Mouse (Mus musculus) embryonic facial prominence, embryonic 13.5 days (tissue): ENCODE measurements at regions not wholly inside any gene's neighbourhood (a gene's known extent, or its start where the extent isn't known, plus 50 kb on each side); places are given as distances from the start of the nearest gene placed in this dataset.

Experiments used
- ATAC-seq: fragments of 200-750 bp; cut with Nextera tagmentation; 2 replicates; pipeline ENCODE4 v1.8.0; 2017; ENCODE audit warnings: low read depth; ENCODE audit not compliant: insufficient number of reproducible peaks, insufficient read depth, low FRiP score, low TSS enrichment
- H3K27ac ChIP-seq: fragments of 300-500 bp; sonication (generic); 2 replicates; pipeline ENCODE4 v1.5.1; 2015; ENCODE audit warnings: moderate library complexity, mild to moderate bottlenecking, inconsistent platforms
- H3K27me3 ChIP-seq: fragments of 300-500 bp; sonication (generic); 2 replicates; pipeline ENCODE4 v1.6.1; 2015; ENCODE audit warnings: mild to moderate bottlenecking, inconsistent platforms
- H3K36me3 ChIP-seq: fragments of 300-500 bp; sonication (generic); 2 replicates; pipeline ENCODE4 v1.6.1; 2015; ENCODE audit warnings: mild to moderate bottlenecking, inconsistent platforms
- H3K4me1 ChIP-seq: fragments of 300-500 bp; sonication (generic); 2 replicates; pipeline ENCODE4 v1.6.1; 2015; ENCODE audit warnings: inconsistent platforms
- H3K4me2 ChIP-seq: fragments of 300-500 bp; sonication (generic); 2 replicates; pipeline ENCODE4 v1.6.1; 2015; ENCODE audit warnings: moderate library complexity, mild to moderate bottlenecking, inconsistent platforms
- H3K4me3 ChIP-seq: fragments of 300-500 bp; sonication (generic); 2 replicates; pipeline ENCODE4 v1.5.1; 2015; ENCODE audit warnings: mild to moderate bottlenecking, inconsistent platforms
- H3K9ac ChIP-seq: fragments of 300-500 bp; sonication (generic); 2 replicates; pipeline ENCODE4 v1.6.1; 2015; ENCODE audit warnings: mild to moderate bottlenecking, inconsistent platforms
- H3K9me3 ChIP-seq: fragments of 300-500 bp; sonication (generic); 2 replicates; pipeline ENCODE4 v1.6.1; 2016; ENCODE audit warnings: inconsistent platforms
- WGBS: fragments of 180-500 bp; shearing (Covaris S2); methylation state at CpG from one replicate; pipeline ENCODE4 v1.1.7; 2015; ENCODE audit warnings: mixed read lengths; 5-methylcytosine and 5-hydroxymethylcytosine counted together

DNA sequence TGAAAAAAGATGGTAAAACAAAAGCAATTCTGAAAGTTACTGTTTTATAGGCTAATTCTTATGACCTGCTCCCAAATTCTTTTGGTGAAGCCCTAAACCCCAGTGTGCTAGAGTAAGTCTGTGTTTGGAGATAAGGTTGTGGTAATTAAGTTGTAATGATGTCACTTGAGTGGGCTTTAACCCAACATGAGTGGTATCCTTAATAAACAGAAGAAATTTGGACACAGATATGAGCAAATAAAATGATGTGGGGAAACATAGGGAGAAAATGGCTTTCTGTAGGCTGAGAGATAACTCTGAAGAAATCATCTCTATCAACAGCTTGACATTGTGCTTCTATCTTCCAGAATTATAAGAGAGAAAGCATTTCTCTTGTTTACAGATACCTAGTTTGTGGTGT is 117.1 kb upstream of the Acsl4 start:
- no peak for ATAC-seq
- Histone ChIP-seq H3K9me3 (no peaks in the 10 kb centered on the region), H3K36me3 (no peaks in the 10 kb centered on the region), H3K4me1 (no peaks in the 10 kb centered on the region), H3K9ac (no peak overlapping the region), H3K4me3 (no peak overlapping the region), H3K4me2 (no peak overlapping the region), H3K27ac (no peak overlapping the region), H3K27me3 (peaks cover 16% of the 10 kb centered on the region; the same call in 1 of the 2 replicates)

DNA sequence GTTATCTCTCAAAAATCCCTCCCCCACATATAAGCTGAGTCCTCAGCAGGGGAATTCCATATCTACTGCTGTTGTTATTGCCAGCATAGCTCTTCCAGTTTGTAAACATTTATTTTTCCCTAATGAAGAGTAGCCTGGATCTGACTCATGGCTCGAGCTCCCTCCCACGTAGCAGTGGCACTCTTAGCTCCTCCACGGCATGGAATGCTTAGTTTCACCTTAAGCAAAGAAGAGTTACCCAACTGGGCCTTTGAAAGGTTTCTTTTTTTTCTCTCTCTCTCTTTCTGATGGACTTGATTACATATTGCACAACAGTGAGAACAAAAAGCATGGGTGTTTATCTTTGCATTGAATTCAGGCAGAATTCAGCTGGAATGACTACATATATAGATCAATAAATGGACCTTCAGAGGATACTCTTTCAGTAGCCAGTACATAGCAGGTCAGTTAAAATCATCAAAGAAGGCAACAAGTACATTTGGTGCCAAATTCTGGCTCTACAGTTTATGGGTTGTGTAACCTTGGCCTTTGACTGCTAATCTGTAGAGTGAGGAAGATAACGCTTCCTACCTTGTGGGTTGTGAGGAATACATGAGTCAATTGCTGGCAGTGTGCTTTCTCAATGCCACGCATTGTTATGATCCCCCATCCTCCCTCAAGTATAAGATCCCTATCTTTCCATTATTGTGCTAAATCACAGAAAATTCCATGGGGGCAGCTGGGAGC is 126.2 kb upstream of the Acsl4 start:
- Histone ChIP-seq H3K9me3 (no peaks in the 10 kb centered on the region), H3K4me2 (no peak overlapping the region), H3K27ac (no peak overlapping the region), H3K27me3 (peaks cover 25% of the 10 kb centered on the region), H3K9ac (no peak overlapping the region), H3K36me3 (no peaks in the 10 kb centered on the region), H3K4me3 (no peak overlapping the region), H3K4me1 (no peaks in the 10 kb centered on the region)
- 86% methylated on average over 5 of the region's 5 CpGs for WGBS
- no peak for ATAC-seq

DNA sequence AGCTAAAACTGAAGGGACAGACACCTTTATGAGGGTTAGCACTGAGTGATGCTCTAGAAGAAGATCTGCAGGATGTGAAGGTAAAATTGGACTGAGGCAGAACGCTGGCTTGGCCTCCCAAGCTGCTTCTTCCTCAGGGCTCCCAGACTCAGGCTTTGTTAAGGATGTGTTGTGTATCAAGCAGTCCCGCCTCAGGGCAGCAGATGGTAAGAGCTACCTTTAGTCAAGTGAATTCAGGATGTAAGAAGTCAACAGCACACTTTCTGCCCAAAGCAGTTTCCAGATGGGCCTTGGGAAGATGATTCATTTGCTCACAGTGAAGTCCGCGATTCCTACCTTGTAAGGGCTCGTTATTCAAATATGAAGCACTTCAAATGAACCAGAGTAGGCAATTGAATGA is 126.9 kb upstream of the Acsl4 start:
- H3K4me1 ChIP-seq, result no peaks in the 10 kb centered on the region
- no peak for ATAC-seq
- H3K9me3 ChIP-seq, result no peaks in the 10 kb centered on the region
- peaks cover 25% of the 10 kb centered on the region for H3K27me3 ChIP-seq
- H3K4me3 ChIP-seq, result no peak overlapping the region
- no peak overlapping the region for H3K4me2 ChIP-seq
- 79% methylated on average over 5 of the region's 5 CpGs for WGBS
- H3K36me3 ChIP-seq, result no peaks in the 10 kb centered on the region
- H3K27ac ChIP-seq, result no peak overlapping the region
- no peak overlapping the region for H3K9ac ChIP-seq

DNA sequence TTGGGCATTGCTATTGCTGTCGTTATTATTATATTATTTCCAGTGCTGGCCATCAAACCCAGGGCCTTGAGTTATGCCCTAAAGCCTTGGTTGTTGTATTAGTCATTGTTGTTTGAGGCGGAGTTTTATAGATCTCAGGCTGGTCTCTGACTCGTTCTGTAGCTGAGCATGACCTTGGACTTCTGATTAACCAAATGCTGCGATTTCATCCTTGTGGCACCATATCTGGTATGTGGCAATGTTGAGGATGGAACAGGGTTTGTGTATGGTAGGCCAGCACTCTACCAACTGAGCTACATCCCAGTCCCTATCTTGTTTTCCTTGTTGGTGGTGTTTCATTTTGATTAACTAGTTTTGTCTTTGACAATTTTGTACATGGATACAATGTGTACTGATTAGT is 130.7 kb upstream of the Acsl4 start:
- no peak overlapping the region for H3K27ac ChIP-seq
- no peak overlapping the region for H3K4me2 ChIP-seq
- no peak for ATAC-seq
- no peak overlapping the region for H3K4me3 ChIP-seq
- no peaks in the 10 kb centered on the region for H3K4me1 ChIP-seq
- no peaks in the 10 kb centered on the region for H3K36me3 ChIP-seq
- peaks cover 16% of the 10 kb centered on the region; the same call in 1 of the 2 replicates for H3K27me3 ChIP-seq
- H3K9me3 ChIP-seq, result no peaks in the 10 kb centered on the region
- WGBS, result 80% methylated on average over 4 of the region's 4 CpGs
- no peak overlapping the region for H3K9ac ChIP-seq

DNA sequence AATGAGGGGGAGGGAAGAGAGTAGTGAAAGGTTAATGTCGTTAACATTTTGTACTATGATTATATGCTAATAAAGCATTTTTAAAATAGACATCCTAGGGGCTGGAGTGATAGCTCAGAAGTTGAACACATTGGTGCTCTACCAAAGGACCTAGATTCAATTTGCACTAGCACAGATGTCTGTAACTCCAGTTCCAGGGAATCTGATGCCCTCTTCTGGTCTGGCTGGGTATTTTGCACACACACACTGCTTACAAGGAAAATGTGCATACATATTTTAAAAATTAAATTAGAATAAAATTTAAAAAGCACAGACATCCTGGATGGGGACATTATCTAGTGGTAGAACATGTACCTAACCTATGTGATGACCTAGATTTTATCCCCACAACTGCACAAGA is 136.6 kb upstream of the Acsl4 start:
- WGBS, result 29% methylated on average over 1 of the region's 1 CpGs
- ATAC-seq, result no peak
- no peak overlapping the region for H3K27ac ChIP-seq
- no peak overlapping the region for H3K4me2 ChIP-seq
- no peaks in the 10 kb centered on the region for H3K4me1 ChIP-seq
- H3K9ac ChIP-seq, result no peak overlapping the region
- H3K4me3 ChIP-seq, result no peak overlapping the region
- H3K9me3 ChIP-seq, result no peaks in the 10 kb centered on the region
- H3K36me3 ChIP-seq, result no peaks in the 10 kb centered on the region
- peaks cover 4% of the 10 kb centered on the region; the same call in 1 of the 2 replicates for H3K27me3 ChIP-seq

DNA sequence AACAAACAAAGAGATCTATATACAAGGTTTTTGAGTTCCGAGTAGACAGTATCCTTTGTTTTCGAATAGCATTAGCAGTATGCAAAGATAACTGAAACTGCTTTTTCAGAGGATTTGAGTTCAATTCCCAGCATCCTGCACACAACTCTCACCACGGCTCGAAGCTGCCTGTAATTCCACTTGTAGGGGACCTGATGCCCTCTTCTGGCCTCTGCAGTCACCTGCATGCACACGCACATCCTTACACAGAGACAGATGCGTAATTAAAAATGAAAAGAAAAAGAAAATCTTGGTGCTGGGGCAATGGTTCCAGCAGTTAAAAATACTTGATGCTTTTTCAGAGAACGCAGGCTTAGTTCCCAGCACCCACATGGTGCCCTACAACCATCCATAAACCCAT is 139.6 kb upstream of the Acsl4 start:
- Histone ChIP-seq H3K9ac (no peak overlapping the region), H3K36me3 (no peaks in the 10 kb centered on the region), H3K27me3 (peaks cover 8% of the 10 kb centered on the region), H3K4me2 (no peak overlapping the region), H3K27ac (no peak overlapping the region), H3K4me1 (no peaks in the 10 kb centered on the region), H3K9me3 (no peaks in the 10 kb centered on the region), H3K4me3 (no peak overlapping the region)
- ATAC-seq, result no peak
- WGBS, result 59% methylated on average over 7 of the region's 7 CpGs

DNA sequence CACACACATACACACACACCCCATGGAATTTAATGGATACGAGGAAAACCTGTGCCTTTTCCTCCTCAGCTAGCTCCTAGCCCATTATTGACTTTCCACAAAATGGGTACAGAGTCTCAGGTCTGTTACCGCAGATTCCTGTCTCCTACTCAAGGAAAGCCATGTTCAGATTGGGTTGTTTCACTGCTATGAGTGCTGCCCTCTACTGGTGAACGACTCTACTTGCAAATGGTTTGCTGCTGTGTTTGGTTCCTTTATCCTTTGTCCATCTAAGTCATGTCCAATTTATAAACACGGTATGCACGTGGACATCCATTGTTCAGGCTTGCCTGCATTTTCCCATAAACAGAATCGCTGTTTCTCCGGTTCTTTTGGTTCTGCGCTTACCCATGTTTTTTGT is 144.4 kb upstream of the Acsl4 start:
- no peak for ATAC-seq
- H3K4me1 ChIP-seq, result no peaks in the 10 kb centered on the region
- no peak overlapping the region for H3K4me2 ChIP-seq
- no peaks in the 10 kb centered on the region for H3K9me3 ChIP-seq
- H3K27ac ChIP-seq, result no peak overlapping the region
- WGBS, result 43% methylated on average over 8 of the region's 8 CpGs
- peaks cover 18% of the 10 kb centered on the region for H3K27me3 ChIP-seq
- no peak overlapping the region for H3K4me3 ChIP-seq
- H3K9ac ChIP-seq, result no peak overlapping the region
- H3K36me3 ChIP-seq, result no peaks in the 10 kb centered on the region

DNA sequence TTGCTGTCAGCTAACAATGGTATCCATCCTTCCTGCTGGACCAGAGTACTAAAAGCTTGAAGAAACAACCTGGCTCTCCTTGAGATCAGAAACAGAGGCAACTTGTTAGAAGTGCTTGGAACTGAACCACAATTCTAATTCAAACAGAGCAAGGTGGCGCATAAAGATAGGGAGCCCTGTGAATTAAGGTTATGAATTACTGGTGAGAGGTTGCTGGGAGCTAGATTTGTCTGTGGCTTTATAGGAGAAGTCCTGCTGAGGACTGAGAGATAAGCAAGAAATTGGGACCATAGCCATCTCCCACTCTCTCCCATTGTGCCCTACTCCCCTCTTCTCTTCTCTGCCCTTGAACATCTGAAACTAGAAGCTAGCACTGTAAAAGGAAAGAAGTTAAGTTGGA is 145.2 kb upstream of the Acsl4 start:
- H3K4me1 ChIP-seq, result no peaks in the 10 kb centered on the region
- H3K27me3 ChIP-seq, result peaks cover 18% of the 10 kb centered on the region
- no peak overlapping the region for H3K9ac ChIP-seq
- H3K9me3 ChIP-seq, result no peaks in the 10 kb centered on the region
- no peak overlapping the region for H3K4me2 ChIP-seq
- no peak overlapping the region for H3K27ac ChIP-seq
- WGBS, result 89% methylated on average over 1 of the region's 1 CpGs
- H3K36me3 ChIP-seq, result no peaks in the 10 kb centered on the region
- no peak overlapping the region for H3K4me3 ChIP-seq
- ATAC-seq, result no peak

DNA sequence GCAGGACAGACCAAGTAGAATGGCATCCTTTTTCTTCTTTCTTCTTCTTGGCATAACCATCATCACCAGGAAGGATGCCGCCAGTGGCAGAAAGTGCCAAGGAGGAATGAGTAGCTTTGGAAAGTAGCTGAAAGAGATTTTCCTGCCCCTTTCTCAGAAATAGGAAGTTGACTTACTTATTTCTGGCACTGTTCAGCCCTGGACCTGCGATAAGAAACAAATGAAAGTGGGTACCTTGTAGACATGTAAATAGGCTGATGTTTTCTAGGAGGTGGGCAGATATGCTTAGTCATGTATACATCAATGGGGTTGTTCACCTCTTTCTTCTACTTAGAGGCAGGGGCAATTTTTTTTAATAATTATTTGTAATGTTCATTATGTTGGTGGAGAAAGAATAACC is 145.3 kb upstream of the Tmem164 start:
- H3K27me3 ChIP-seq, result peaks cover 21% of the 10 kb centered on the region
- H3K4me1 ChIP-seq, result no peaks in the 10 kb centered on the region
- H3K4me3 ChIP-seq, result no peak overlapping the region
- H3K4me2 ChIP-seq, result no peak overlapping the region
- no peaks in the 10 kb centered on the region for H3K9me3 ChIP-seq
- no peaks in the 10 kb centered on the region for H3K36me3 ChIP-seq
- no peak for ATAC-seq
- WGBS, result 81% methylated on average over 2 of the region's 2 CpGs
- no peak overlapping the region for H3K9ac ChIP-seq
- no peak overlapping the region for H3K27ac ChIP-seq

DNA sequence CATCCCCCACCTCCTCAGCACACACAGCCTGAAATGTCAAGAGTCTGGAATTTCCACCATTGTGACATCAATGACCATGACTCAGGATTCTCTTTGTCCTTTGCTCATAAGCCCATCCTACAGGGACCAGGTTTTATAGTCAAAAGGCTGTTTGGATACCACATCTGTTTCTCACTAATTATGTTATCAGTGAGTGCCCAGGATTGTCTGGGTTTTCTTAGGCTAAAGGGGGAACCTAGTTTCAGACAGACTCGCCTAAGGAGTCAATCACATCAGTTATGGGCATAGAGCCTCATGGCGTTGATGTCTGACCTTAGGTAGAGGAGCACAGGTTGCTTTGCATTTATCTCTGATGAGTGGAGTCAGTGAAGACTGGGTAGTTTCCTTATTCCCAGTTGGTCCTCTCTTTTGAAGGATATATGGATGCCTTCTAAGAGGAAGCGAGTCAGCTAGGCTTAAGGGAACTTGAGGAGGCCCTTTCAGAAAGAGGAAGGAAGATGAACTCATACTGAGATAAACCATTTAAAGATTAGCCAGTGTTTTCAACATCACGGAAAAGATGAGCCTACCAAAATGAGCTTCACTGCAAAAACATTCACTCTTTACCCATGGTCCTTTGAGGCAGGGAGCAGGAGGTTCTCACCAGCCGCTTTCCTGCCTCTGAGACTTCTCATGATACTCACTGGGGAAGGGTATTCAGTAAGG is 143.8 kb upstream of the Tmem164 start:
- ATAC-seq, result no peak
- Histone ChIP-seq H3K4me2 (no peak overlapping the region), H3K27ac (no peak overlapping the region), H3K9ac (no peak overlapping the region), H3K9me3 (no peaks in the 10 kb centered on the region), H3K36me3 (no peaks in the 10 kb centered on the region), H3K27me3 (peaks cover 22% of the 10 kb centered on the region), H3K4me1 (no peaks in the 10 kb centered on the region), H3K4me3 (no peak overlapping the region)
- WGBS, result 77% methylated on average over 5 of the region's 5 CpGs

DNA sequence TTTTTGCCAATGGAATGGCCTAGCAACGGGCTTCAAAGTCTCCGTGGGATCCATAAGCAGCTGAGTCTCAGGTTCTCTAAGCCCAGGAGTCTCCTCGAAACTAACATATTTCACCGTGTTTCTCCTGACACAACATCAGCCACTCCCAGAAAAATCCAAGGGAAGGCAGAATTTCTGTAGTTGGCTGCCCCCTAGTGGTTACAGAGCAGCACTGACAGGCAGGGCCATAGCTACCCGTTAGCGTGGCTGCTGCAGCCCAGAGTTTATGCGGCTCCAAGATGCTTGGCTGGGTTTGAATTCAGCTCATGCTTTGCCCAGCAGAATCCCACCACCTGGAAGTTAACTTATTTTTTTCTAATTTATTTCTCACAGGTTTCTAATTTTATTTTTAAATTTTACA is 140.9 kb upstream of the Tmem164 start:
- 0 out of 2 replicates have a peak, but pooled peaks have one; percentile 10 for ATAC-seq
- H3K9ac ChIP-seq, result no peak overlapping the region
- WGBS, result 20% methylated on average over 7 of the region's 7 CpGs
- no peak overlapping the region for H3K27ac ChIP-seq
- H3K4me2 ChIP-seq, result peak overlapping the region; percentile 33; the same call in 1 of the 2 replicates
- H3K4me1 ChIP-seq, result no peaks in the 10 kb centered on the region
- no peak overlapping the region for H3K4me3 ChIP-seq
- H3K9me3 ChIP-seq, result no peaks in the 10 kb centered on the region
- H3K36me3 ChIP-seq, result no peaks in the 10 kb centered on the region
- peaks cover 32% of the 10 kb centered on the region for H3K27me3 ChIP-seq

DNA sequence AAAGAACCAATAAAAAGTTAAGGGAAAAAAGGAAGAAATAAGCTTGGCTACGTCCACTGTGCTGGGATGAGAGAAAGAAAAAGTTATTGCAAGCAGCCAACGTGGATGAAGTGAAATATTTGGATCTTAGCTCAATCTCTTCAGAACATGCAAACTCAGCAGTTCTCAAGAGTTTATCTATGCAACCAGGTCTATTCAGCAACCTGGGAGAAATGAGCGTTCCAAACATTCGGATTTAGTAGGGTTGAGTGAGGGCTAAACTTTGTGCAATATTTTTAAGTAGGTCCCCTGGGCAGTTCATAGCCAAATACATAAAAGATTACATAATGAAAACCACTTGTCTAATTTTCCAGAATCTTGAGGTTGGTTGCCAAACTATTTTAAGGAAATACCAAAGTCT is 129.0 kb upstream of the Tmem164 start:
- 58% methylated on average over 4 of the region's 4 CpGs for WGBS
- Histone ChIP-seq H3K4me1 (no peaks in the 10 kb centered on the region), H3K36me3 (no peaks in the 10 kb centered on the region), H3K4me3 (no peak overlapping the region), H3K27me3 (peaks cover 10% of the 10 kb centered on the region), H3K27ac (no peak overlapping the region), H3K9ac (no peak overlapping the region), H3K4me2 (no peak overlapping the region), H3K9me3 (no peaks in the 10 kb centered on the region)
- ATAC-seq, result no peak
